Mouse (Mus musculus): Measurements from ENCODE around the gene Chic2.

Gene Chic2

GRCm38 (mm10) chr5:75044310-75044904 lies at the start of gene Chic2:
Gene Chic2, minus strand, starts transcription at chr5:75044774.
- in situ Hi-C loops (cut with MboI; ENCODE audit: low pct_unique_long_range_greater_than_20kb in 1 of 2, low sequenced_read_pairs in 2 of 2, unreplicated experiment in 1 of 2), result no loop called here

DNA sequence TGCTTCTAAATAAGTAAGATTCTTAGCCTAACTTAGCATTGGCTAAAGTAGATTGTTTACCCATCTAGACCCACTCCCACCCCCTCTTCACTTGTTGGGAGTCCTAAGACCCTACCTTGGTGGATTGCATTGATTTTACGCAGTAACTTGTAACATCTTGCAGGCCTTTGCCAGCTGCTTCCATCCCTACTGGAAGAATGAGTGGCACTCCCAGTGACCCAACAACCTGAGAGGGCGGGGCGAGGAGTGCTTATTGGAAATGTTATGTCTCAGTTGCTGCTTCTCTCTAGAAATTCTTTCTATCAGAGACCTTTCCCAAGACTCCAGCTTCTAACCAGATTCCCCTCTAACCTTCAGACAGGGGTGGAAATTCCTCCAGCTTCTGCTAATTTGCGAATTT lies 41.3 kb upstream of the Chic2 start:
- in situ Hi-C loops (cut with MboI; ENCODE audit: low pct_unique_long_range_greater_than_20kb in 1 of 2, low sequenced_read_pairs in 2 of 2, unreplicated experiment in 1 of 2), result no loop called here

GRCm38 (mm10) chr5:75085521-75085875 lies 40.9 kb upstream of the Chic2 start:
- in situ Hi-C loops (cut with MboI; ENCODE audit: low pct_unique_long_range_greater_than_20kb in 1 of 2, low sequenced_read_pairs in 2 of 2, unreplicated experiment in 1 of 2), result no loop called here

DNA sequence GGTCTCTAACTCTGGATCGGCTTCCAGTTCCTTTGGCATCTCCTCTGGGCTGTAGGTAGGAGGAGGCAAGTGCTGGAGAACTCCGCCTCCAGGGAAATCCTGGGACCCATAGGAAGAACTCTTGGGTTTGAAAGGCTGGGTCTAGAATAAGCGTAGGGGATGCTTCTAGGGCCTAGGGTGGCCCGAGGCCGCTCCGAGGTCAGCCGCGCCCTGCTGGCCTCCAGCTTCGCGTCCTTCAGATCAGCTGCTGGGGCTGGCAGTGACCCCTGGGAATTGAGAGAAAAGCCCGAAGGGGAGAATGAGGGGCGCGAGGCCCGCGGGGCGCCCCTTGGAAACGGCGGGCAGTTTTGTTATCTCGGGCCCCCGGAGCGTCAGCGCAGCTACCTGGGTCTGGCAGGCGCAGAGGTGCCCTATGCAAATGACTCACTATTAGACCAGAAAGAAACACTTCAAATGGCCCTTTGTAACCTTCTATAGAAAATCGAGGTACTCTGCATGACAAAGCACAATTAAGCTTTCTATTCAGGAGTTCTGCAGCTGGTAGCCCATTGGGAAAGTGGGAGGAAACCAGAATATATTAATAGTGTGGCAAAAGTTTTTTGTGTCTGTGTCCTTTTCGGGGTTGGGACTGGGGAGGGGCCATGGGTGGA lies 40.4 kb upstream of the Chic2 start:
- in situ Hi-C loops (cut with MboI; ENCODE audit: low pct_unique_long_range_greater_than_20kb in 1 of 2, low sequenced_read_pairs in 2 of 2, unreplicated experiment in 1 of 2), result no loop called here

DNA sequence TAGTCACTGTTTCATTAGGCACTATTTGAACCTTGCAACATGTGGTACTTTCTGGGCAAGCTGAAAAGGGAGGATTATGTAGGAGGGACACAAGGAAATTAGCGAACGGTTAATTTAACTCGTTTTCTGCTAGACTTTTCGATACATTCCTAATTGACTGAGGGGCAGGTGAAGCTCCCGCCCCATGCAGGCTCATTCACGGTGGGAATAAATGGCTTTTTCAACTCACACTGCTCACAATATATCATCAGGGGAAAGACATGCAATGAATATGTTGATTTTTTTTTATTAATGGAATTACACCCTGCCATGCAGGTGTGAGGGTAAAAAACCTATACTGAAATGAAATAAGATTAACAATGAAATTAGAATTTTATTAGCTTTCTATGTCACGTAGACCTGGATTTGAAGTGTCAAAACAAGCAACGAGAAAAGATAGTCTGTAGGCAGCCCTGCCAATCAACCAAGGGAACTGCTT lies 39.9 kb upstream of the Chic2 start:
- in situ Hi-C loops (cut with MboI; ENCODE audit: low pct_unique_long_range_greater_than_20kb in 1 of 2, low sequenced_read_pairs in 2 of 2, unreplicated experiment in 1 of 2), result no loop called here

DNA sequence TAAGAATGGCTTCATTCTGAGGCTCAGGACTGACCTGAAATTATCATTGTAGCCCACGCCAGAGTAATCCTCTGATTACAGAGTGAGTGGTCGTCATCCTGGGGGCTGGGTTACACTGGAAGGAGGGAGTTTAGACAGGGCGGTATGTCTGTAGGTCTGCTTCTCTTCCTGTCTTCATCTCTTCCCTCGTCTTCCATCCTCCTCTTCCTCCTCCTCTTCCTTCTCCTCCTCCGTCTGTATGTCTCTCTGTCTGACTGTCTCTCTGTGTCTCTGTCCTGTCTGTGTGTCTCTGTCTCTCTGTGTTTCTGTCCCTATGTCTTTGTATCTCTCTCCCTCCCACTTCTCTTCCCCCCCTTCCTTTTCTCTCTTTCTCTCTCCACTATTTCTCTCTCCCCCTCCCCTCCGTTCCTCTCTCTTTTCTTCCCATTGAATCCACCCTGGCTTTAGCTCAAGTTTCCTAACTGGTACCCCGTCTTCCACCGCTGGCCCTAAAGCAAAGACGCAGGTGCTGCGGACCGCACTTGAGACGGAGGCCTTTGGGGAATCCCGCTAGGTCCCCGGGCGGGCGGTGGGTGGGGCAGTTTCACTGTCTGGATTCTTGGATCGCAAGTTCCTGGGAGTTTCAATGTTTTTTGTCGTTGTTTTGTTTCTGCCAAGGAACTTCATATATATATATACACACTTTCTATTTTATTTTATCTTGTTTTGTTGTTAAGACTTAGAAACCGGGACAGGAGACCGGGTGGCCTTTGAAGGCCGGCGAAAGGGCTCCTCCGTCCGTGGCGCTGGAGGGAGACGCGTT lies 39.2 kb upstream of the Chic2 start:
- in situ Hi-C loops (cut with MboI; ENCODE audit: low pct_unique_long_range_greater_than_20kb in 1 of 2, low sequenced_read_pairs in 2 of 2, unreplicated experiment in 1 of 2), result no loop called here

DNA sequence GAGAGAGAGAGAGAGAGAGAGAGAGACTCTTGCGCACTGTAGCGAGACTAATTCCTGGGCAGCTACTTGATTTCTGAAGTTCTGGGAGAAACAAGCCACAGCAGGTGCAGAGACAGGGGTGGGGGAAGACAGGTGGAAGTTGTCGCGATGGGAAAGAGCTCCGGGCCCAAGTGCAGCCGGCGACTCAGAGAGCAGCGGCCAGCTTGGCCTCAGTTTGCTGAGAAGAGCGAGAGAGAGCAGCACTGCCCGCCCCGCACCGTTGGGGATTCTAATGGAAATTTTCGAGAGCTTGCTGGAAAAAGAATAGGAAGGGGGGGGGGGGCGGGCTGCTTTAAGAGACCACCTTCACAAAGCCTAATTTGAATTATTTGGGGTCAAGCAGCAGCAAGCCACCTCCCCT lies 38.5 kb upstream of the Chic2 start:
- in situ Hi-C loops (cut with MboI; ENCODE audit: low pct_unique_long_range_greater_than_20kb in 1 of 2, low sequenced_read_pairs in 2 of 2, unreplicated experiment in 1 of 2), result no loop called here

DNA sequence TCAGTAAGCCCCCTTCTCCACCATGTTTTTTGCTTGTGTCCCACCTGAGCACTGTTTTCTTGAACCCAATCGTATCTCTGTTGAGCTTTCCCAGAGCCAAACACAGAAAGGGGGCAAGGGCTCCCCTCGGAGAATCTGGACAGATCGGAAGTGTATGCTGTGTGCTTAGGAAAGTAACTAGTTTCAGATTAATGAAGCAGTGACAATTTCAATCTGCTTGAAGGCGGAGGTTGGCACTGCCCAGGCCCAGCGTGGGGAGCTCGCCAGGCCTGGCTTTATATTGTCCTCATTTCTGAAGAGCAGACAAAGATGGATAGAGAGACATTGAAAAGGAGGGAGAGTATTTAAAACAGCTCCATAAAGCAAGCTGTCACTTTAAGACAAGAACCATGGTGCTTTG lies 37.9 kb upstream of the Chic2 start:
- in situ Hi-C loops (cut with MboI; ENCODE audit: low pct_unique_long_range_greater_than_20kb in 1 of 2, low sequenced_read_pairs in 2 of 2, unreplicated experiment in 1 of 2), result no loop called here

- in situ Hi-C loops (cut with MboI; ENCODE audit: low pct_unique_long_range_greater_than_20kb in 1 of 2, low sequenced_read_pairs in 2 of 2, unreplicated experiment in 1 of 2), result no loop called here
Measured at GRCm38 (mm10) chr5:75079564-75079963, 35.0 kb upstream of the Chic2 start.

DNA sequence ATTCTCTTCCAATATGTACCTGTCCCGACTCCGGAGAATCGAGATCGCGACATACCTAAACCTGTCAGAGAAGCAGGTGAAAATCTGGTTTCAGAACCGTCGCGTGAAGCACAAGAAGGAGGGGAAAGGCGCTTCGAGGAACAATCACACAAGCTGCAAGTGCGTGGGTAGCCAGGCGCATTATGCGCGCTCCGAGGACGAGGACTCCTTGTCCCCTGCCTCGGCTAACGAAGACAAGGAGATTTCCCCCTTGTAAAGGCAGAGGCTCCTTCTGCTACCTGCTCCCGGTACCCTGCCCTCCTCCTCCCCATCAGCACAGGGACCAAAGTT lies 32.4 kb upstream of the Chic2 start:
- in situ Hi-C loops (cut with MboI; ENCODE audit: low pct_unique_long_range_greater_than_20kb in 1 of 2, low sequenced_read_pairs in 2 of 2, unreplicated experiment in 1 of 2), result no loop called here

- in situ Hi-C loops (cut with MboI; ENCODE audit: low pct_unique_long_range_greater_than_20kb in 1 of 2, low sequenced_read_pairs in 2 of 2, unreplicated experiment in 1 of 2), result no loop called here
Measured at GRCm38 (mm10) chr5:75076326-75077050, 31.9 kb upstream of the Chic2 start.

DNA sequence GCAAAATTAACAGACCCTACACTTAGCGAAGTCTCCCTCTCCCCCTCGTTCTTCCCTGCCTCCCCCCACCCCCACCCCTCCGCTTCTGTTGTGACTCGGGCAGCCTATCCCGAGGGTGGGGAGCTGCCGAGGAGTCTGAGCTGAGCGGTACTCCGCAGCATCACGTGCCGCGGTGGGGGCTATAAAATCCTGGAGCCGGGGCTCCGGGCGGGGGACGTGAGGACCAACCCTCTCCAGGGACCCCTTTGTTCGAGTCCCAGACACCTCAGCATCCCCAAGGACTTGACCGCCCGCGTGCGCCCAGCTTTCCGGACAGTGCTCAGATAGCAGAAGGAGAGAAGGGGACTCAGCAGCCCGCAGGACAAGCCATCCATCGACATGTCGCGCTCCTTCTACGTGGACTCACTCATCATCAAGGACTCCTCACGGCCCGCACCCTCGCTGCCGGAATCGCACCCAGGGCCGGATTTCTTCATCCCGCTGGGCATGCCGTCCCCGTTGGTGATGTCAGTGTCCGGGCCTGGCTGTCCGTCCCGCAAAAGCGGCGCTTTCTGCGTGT lies 30.9 kb upstream of the Chic2 start, which contains the start of gene Gsx2:
Gsx2 (plus strand) TSS at position 219 of the 559 bp plus-strand sequence.
- in situ Hi-C loops (cut with MboI; ENCODE audit: low pct_unique_long_range_greater_than_20kb in 1 of 2, low sequenced_read_pairs in 2 of 2, unreplicated experiment in 1 of 2), result no loop called here

- in situ Hi-C loops (cut with MboI; ENCODE audit: low pct_unique_long_range_greater_than_20kb in 1 of 2, low sequenced_read_pairs in 2 of 2, unreplicated experiment in 1 of 2), result no loop called here
Measured at GRCm38 (mm10) chr5:75074537-75075382, 30.2 kb upstream of the Chic2 start.

GRCm38 (mm10) chr5:75074132-75074531 lies 29.6 kb upstream of the Chic2 start:
- in situ Hi-C loops (cut with MboI; ENCODE audit: low pct_unique_long_range_greater_than_20kb in 1 of 2, low sequenced_read_pairs in 2 of 2, unreplicated experiment in 1 of 2), result no loop called here

GRCm38 (mm10) chr5:75073684-75074083 lies 29.1 kb upstream of the Chic2 start:
- in situ Hi-C loops (cut with MboI; ENCODE audit: low pct_unique_long_range_greater_than_20kb in 1 of 2, low sequenced_read_pairs in 2 of 2, unreplicated experiment in 1 of 2), result no loop called here

DNA sequence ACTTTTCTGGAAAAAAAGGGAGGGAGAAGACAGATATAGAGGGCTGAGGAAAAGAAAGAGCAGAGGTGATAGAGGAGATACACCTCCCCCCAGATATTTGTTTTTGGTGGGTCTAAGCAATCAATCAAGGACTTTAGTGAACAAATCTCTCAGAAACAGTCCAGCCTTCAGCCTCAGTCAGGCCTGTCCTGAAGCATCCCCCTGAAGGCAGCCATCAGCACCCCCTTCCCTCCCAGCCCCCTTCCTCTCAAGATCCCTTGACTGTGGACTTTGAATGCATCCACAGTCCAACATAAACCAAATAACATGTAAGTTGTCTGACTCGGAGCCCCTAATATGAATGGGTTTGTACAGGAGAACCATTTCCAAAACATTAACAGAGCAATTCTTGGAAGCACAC lies 28.6 kb upstream of the Chic2 start:
- in situ Hi-C loops (cut with MboI; ENCODE audit: low pct_unique_long_range_greater_than_20kb in 1 of 2, low sequenced_read_pairs in 2 of 2, unreplicated experiment in 1 of 2), result no loop called here

DNA sequence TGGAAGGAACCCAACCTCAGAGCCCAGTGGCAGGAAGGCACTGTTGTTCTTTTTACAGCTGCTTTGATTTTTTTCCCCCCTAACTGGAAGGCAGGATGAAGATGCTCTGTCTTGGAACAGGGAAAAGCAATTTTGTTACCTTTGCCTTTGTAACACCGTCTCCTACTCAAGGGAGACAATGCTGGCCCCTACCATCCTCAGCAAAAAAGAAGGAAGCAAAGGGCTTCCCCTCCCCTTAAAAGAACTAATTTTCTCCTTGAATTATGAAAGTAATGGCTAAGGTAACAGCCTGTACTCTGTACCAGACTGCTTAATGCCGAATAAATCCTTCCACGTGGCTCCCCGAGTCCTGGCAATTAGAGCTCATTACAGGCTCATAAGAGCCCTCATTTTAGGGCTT lies 28.0 kb upstream of the Chic2 start:
- in situ Hi-C loops (cut with MboI; ENCODE audit: low pct_unique_long_range_greater_than_20kb in 1 of 2, low sequenced_read_pairs in 2 of 2, unreplicated experiment in 1 of 2), result no loop called here

- in situ Hi-C loops (cut with MboI; ENCODE audit: low pct_unique_long_range_greater_than_20kb in 1 of 2, low sequenced_read_pairs in 2 of 2, unreplicated experiment in 1 of 2), result no loop called here
Measured at GRCm38 (mm10) chr5:75071951-75072350, 27.4 kb upstream of the Chic2 start.

Measured in mouse embryonic stem cell (cell line).